Mouse (Mus musculus) small intestine, adult 10 weeks (tissue): Measurements from ENCODE around the gene Prok2. TPM values are rescaled to one million over a fixed set of nuclear protein-coding genes. Genes with fewer than 3 reads are reported as not detected.

ENCODE experiments used
- polyA plus RNA-seq: library from polyadenylated mRNA; stranded (reverse); fragments of 350-450 nt; fragmentation: Illumina TruSeq; extraction: RNeasy Lipid Tissue Mini Kit (QIAGEN cat#74804); gene quantifications from one replicate; pipeline ENCODE4 v1.2.3, GENCODE M21; 2014; ENCODE audit warnings: low replicate concordance

The Prok2 gene
- 0.30 TPM for polyA plus RNA-seq

GRCm38 (mm10) chr6:99725971-99726561 lies at the start of gene Prok2:
Gene Prok2, minus strand, starts transcription at chr6:99726392.

DNA sequence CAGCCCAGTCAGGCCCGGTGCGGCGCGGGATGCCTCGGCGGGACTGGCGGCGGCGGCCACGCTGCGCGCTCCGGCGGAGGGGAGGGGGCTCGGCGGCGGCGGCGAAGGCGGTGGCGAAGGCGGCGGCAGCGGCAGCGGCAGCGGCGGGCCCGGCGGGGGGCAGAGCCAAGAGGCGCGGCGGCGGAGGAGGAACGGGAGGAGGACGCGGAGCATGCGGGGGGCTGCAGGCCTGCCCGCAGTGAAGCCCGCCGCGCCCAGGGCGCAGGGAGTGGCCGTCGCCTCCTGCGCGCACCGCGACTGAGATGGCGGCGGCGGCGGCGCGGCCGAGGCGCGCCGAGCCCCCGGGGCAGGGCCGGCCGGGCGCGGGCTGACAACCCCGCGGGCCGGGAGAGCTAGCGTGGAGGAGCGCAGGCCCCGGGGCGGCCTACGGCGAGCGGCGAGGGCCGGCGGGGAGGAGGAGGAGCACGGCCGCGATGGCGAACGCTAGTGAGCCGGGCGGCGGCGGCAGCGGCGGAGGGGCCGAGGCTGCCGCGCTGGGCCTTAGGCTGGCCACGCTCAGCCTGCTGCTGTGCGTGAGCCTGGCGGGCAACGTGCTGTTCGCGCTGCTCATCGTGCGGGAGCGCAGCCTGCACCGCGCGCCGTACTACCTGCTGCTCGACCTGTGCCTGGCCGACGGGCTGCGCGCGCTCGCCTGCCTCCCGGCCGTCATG lies 33.8 kb downstream of the Prok2 start, which contains the start of gene Gpr27:
Gene Gpr27, plus strand, starts transcription at position 474 of the 710 bp plus-strand sequence.

DNA sequence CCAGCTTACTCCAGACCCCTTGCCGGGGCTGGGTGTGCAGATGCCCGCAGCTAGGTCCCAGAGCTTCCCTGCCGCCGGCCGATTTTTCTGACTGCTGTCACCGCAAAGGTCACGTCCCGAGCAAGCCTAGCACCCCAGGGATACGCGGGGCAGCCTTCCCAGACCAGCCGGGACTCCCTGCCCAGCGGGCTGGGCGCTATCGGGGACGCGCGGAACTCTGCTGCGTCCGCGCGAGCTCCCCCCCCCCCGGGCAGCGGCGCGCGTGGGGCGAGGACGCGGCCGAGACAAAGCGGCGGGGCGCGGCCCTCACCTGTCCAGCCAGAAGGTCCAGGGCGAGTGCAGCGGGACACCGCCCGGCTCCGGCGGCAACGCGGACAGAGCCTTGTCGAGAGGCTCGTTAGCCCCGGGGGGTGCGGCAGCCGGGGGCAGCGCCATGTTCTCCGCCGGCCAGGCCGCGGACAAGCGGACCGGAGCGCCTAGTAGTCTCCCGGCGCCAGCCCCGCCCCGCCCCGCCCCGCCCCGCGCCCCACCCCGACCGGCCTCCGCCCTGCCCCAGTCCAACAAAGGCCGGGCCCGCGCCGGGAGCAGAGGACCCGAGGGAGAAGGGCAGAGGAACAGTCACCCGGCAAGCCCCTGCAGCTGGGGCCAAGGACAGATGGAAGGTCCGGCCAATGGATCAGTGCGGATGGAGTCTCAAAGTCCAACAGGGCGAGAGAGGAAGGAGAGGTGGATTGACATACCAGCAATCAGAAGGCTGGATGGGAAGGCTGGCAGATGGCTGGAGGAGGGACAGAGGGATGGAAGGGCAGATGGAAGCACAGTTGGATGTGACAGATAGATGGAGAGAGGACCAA lies 59.6 kb downstream of the Prok2 start, which contains the start of the genes Eif4e3 and Gm20696:
Gene Eif4e3, minus strand, starts transcription at position 454 of the 854 bp plus-strand sequence.
Gene Gm20696, minus strand, starts transcription at position 480 of the 854 bp plus-strand sequence.

Other genes starting within 250 kb of the Prok2 start
- 16.6 TPM for gene Foxp1, start 203.7 kb downstream of the Prok2 start, polyA plus RNA-seq
- 17.7 TPM for gene Eif4e3, start 59.6 kb downstream of the Prok2 start, polyA plus RNA-seq
- not detected for gene Gm20696, start 59.6 kb downstream of the Prok2 start, polyA plus RNA-seq
- 2.8 TPM for gene Gpr27, start 33.7 kb downstream of the Prok2 start, polyA plus RNA-seq